Mouse (Mus musculus) MEL (cell line): Measurements from ENCODE around the gene Cd9.

Experiments
- CTCF ChIP-seq, 3 experiments: IDR thresholded peaks in 2 of 3; conservative IDR thresholded peaks in 1 of 3; 2 replicates each; pipeline ENCODE4 v1.5.1; 2011 to 2012; ENCODE audit warnings: low read length in 3 of 3, low read depth in 2 of 3, mild to moderate bottlenecking in 2 of 3, improper control_type of control experiment in 1 of 3, inconsistent platforms in 1 of 3, mixed read lengths in 1 of 3, moderate library complexity in 1 of 3; ENCODE audit not compliant: control insufficient read depth in 1 of 3, insufficient read depth in 1 of 3, poor library complexity in 1 of 3, severe bottlenecking in 1 of 3
- GATA1 ChIP-seq: IDR thresholded peaks from 2 replicates; pipeline ENCODE4 v1.6.1; 2011; ENCODE audit warnings: low read depth, low read length, improper control_type of control experiment
- POLR2A ChIP-seq, 2 experiments: IDR thresholded peaks; 2 replicates each; pipeline ENCODE4 v1.6.1; 2011 to 2012; ENCODE audit warnings: low read length in 2 of 2, mild to moderate bottlenecking in 2 of 2, control low read depth in 1 of 2, improper control_type of control experiment in 1 of 2, low read depth in 1 of 2, moderate library complexity in 1 of 2; ENCODE audit not compliant: control insufficient read depth in 1 of 2, insufficient read depth in 1 of 2, poor library complexity in 1 of 2
- POLR2AphosphoS5 ChIP-seq: IDR thresholded peaks from 2 replicates; pipeline ENCODE4 v1.6.1; 2012; ENCODE audit warnings: low read depth, borderline replicate concordance, mild to moderate bottlenecking, inconsistent platforms, low read length, moderate library complexity, mixed read lengths
- TAL1 ChIP-seq: IDR thresholded peaks from 2 replicates; pipeline ENCODE4 v1.6.1; 2012; ENCODE audit warnings: mild to moderate bottlenecking, inconsistent platforms, low read length, moderate library complexity, mixed read lengths
- ZKSCAN1 ChIP-seq: IDR thresholded peaks from 2 replicates; pipeline ENCODE4 v1.6.1; 2012; ENCODE audit warnings: low read depth, mild to moderate bottlenecking, inconsistent platforms, low read length, improper control_type of control experiment, moderate library complexity

DNA sequence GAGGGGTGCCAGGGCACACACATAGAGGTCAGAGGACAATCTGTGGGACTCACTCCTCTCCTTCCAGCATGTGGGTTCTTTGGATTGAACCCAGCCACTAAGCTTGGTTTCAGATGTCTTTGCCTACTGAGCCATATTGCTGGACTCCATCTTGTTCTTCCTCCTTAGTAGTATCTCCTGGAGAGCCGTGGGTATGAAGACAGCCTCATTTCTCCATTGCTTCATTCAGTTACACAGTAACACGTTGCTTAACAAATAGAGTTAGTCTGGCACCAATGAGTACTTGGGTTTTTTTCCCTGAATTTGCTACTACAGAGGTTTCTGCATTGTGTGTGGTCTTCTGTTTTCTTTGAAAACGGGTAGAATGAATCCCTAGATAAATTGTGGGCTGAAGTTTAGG lies 31.5 kb upstream of the Cd9 start:
- no peak for TF ChIP-seq CTCF (IDR thresholded peaks at IDR 0.05 in 2 of 3, conservative IDR thresholded peaks at IDR 0.05 in 1 of 3; ENCODE audit: control insufficient read depth in 1 of 3, insufficient read depth in 1 of 3, low read depth in 2 of 3, low read length in 3 of 3, poor library complexity in 1 of 3, severe bottlenecking in 1 of 3)
- no peak for TF ChIP-seq POLR2AphosphoS5
- TF ChIP-seq POLR2A (IDR thresholded peaks at IDR 0.05; ENCODE audit: control insufficient read depth in 1 of 2, insufficient read depth in 1 of 2, low read depth in 1 of 2, low read length in 2 of 2, poor library complexity in 1 of 2), result no peak
- no peak for TF ChIP-seq ZKSCAN1
- TF ChIP-seq TAL1, result no peak
- no peak for TF ChIP-seq GATA1
